Mouse (Mus musculus) retina, postnatal 1 day (tissue): ENCODE results near the gene Coq5.

Source experiments
- DNase-seq: peaks from one replicate; pipeline ENCODE4 v3.0.0-alpha.2; 2012

The Coq5 gene

DNA sequence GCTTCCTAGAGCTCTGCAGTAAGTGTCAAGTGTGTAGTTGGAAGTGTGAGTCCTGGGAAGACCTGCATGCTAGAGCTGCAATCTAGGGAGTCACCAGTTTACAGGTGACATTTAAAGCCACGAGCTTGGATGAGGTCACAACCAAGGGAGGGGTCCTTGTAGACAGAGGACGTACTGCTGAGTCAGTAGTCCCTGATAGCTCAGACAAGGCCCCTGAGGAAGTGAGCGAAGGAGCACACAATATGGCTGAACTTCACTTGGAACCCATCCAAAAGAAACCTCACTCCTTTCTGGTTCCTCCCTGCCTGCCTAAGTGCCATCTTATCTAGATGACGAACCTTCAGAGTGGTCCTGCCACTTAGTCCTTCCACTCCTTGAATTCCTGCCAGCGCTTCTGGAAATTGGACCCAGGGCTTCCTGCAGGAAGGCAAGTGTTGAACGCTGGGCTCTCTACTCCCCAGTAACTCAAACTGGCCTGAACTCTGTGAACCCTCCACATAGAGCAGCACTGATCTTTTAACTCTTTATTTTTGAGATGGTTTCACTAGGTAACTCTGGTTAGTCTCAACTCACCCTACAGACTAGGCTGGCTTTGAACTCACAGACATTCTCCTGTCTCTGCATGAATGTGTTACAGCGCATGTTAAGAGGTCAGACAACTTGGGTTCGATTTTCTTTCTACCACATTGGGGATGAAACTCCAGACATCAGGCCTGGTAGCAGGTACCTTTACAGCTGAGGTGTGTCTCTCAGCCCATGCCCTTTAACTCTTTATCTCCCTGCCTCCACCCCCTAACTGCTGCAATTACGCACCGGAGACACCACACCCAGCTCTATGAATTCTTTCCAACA lies 33.6 kb downstream of the Coq5 start:
- no peak for DNase-seq

- DNase-seq, result no peak
Measured at GRCm38 (mm10) chr5:115313668-115313943, 34.1 kb downstream of the Coq5 start.

GRCm38 (mm10) chr5:115316968-115317644 lies 37.6 kb downstream of the Coq5 start:
- peak; percentile 29 for DNase-seq

DNA sequence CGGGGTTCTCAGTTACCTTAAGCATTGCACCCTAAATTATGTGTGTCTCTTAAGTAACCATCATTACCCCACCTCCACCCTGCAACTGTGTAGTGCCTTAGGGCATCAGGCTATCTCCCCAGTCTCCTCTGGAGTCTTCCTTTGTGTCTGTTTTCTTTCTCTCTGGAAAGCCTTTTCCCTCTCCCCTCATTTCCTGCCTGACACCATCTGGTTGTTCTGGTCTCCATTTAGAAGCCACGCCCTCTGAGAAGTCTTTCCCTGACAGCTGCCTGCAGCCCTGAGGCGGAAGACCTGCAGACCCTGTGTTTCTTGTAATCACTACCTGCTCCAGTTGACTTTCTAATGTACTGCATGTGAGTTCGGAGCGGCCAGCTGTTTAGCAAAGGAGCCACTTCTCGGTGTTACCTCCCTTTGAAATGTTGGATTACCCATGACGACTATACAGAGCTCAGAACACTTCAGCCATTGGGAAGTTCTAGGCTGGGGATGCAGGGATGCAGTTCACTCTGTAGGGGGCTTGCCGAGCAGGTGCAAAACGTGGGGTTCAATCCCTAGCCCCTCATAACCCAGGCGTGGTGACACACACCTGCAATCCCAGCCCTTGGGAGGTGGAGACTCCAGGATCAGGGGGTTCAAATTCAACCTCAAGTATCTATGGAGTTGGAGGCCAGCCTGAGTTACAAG lies 38.3 kb downstream of the Coq5 start:
- DNase-seq, result peak; percentile 74

GRCm38 (mm10) chr5:115319004-115319940 lies 39.8 kb downstream of the Coq5 start:
- DNase-seq, result peak; percentile 88

DNA sequence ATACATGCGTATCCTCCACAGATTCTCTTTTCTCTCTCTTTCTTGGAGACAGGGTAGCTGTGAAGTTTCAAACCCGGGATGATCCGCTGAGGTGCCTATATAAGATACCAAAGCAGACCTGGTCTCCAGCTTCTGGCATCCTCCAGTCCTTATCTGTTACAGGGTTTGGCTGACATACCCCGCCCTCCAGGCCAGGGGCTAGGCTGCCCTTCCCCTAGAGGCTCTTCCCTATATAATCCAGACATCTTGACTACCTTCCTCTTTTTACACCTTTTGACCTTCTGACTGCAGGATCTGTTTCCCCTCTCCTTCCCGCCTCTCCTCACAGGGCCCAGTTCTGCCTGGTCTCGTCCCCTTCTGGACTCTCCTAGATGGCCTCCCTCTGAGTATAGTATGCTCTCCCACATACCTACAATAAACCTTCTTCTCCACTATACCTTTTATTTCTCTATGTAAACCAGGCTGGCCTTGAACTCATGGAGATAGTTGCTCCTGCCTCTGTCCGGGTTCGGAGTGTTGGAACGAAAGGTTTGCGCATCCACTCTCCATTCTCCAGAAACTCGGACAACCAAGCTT lies 46.9 kb downstream of the Coq5 start:
- no peak for DNase-seq

- DNase-seq, result peak; percentile 97
Measured at GRCm38 (mm10) chr5:115326875-115327609, 47.6 kb downstream of the Coq5 start, which contains the start of gene Srsf9. Gene Srsf9 (plus strand): TSS chr5:115327177.

GRCm38 (mm10) chr5:115327610-115328548 lies 48.4 kb downstream of the Coq5 start:
- peak; percentile 42 for DNase-seq

DNA sequence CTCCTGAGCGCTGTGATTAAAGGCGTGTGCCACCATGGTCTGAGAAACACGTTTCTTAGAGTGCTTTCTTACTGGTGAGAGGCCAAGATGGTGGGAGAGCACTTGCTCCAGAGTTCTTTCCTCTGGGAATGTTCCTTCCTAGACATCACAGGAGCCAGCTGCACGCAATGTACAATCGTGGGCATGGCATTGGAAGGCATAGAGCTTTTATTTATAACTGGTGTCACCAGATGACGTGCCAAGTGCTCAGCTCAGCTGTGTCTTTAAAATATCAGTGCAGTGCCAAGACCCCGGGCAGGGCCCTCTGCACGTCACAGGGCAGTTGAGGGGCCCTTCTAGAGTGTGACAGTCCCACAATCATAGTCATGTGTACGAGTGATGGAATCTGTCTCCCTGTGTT lies 51.5 kb downstream of the Coq5 start:
- DNase-seq, result no peak

DNA sequence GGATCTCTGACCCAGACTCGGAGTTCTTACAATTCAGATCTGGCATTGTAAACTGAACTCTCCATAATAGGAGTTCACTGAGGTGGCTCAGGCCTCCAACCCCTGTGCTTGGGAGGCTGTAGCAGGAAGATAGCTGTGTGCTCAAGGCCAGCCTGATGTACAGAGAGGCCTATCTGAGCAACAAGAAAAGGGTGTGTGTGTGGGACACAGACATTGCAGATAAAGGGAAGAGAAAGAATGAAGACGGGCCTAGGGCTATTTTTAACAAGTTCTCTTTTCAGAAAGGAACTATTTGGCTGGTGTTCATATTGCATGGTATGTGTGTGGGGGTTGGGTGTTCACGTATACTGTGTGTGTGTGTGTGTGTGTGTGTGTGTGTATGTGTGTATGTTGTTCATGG lies 54.2 kb downstream of the Coq5 start:
- no peak for DNase-seq

DNA sequence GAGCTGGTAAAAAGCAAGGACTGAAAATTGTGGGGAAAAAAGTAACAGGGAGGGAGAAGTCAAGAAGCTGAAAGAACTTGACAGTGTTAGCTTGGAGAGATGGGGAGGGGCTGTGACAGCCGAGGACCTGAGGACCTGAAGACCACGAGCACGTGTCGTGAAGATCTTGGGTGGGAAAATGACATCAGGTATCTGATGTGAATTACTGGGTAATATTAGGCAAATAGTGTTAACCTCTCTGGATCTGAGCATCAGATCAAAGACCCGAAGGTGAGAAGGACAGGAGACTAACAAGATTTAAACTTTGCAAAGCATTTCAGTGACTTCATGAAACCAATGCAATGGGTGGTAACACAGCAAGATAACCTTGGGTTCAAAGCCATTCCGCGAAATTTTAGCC lies 60.5 kb downstream of the Coq5 start:
- DNase-seq, result no peak

DNA sequence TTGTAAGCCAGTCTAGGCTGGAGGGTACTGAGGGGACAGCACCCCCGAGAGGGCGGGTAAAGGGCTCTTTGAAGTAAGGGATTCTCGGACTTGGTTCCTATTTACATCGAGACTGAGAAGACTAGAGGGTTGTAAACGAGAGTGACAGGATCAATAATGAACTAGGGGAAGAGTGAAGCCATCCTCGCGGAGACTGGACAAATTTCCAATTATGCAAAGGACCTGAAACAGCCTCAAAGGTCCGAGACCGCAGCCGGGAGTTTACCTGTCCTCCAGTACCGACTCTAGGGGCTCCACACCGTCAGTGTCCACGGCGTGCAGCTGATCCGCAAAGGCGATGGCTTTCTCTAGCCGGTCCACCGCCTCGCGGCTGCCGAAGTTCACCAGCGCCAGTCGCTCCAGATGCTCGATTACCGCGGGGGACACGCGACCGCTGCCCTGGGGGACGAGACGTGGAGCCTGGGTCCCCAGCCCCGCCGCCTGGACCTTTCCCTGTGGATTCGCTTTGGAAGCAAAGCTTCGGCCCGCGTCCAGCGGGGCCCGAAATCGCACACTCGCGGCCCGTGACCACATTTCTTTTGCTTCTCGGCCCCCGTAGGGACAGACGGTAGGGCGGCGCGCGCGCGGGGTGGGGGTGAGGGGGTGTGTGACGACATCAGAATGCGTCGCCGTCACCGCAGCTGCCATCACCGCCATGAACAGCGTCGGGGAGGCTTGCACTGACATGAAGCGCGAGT lies 61.3 kb downstream of the Coq5 start, which contains the start of the genes Gatc and Triap1:
TSS of gene Gatc (minus strand) at position 602 of the 737 bp plus-strand sequence.
TSS of gene Triap1 (plus strand) at position 649 of the 737 bp plus-strand sequence.
- DNase-seq, result peak; percentile 95

DNA sequence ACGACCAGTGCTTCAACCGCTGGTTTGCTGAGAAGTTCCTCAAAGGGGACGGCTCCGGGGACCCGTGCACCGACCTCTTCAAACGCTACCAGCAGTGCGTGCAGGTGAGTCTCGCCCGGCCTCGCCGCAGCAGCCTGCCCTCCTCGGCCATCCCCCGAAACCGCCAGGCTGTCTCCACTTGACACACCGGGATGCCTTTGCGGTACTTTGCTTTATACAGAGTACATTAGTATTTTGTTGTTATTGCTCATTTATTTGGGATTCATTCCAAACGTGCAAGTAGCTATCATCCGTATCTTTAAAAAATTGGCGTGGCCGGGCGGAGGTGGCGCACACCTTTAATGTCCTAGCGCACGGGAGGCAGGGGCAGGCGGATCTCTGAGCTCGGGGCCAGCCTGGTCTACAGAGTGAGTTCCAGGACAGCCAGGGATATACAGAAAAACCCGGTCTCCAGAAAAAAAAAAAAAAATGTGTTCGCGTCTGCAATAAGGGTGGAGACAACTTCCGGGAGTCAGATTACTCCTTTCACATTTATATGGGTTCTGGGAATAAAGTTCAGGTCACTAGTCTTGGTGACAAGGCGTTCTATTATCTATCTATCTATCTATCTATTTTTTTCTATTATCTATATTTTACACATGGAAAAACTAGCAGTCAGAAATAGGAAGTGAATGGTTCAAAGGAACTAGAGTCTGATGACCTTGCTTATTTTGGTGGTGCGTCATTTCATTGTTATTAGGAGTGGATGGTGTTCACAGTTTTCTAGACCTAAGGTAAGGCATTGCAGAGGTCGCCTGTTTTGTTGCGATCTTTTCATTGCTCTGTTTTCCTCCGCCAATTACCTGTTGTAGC lies 62.1 kb downstream of the Coq5 start:
- DNase-seq, result no peak
